Mouse (Mus musculus): Measurements from ENCODE around the gene Clptm1l.
A peak's percentile ranks its signal among the peaks of the same experiment; 100 is the strongest.

Clptm1l gene

DNA sequence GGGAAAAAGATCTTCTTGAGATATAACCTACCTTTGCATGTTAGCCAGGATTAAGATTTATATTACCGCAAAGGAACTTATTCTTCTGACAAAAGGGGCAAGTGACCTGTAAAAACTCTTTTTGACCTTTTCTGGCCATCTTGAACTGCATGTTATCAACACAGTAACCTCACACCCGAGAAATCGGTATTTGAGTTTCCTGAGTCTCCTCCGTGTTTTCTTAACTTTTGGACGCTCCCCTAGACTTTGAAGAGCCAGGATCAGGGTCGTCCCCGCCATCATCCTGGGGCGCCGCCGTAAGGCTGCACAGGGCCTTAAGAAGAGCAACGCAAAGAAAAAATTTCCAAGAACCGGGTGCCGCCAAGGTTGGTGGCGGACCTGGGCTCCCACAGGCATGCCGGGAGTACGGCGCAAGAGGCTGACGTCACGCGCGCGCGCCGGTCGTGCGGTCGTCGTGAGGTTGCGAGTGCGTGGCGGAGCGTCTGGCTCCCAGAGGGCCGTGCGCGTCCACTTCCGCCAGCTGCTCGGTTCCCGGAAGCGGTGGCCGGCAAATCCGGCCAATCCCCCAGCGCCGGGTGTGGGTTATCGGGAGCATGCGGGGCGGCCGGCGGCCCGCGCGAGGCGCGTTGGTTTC, at the start of gene Clptm1l:
Gene Clptm1l (plus strand): TSS at position 485 of the 634 bp plus-strand sequence.
- DNase-seq, result peak; percentile 97

DNA sequence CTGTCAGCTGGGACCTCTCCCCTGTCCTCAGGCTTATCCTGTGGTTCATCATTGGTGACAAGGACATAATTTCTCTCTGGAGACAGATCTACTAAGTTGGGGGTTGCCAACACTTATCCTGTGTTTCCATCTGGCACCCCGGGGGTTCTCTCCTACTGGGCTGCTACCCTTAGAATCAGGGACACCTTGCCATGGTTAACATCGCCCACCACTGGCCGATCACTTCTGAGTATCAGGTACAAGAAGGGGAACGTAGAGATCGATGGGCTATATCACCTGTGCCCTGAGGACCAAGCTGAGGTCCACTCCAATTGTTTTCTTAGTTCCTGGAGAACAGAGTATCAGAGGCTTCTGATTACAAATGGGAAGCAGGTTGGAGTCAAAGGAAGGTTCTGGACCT, 39.6 kb upstream of the Clptm1l start:
- DNase-seq, result no peak

DNA sequence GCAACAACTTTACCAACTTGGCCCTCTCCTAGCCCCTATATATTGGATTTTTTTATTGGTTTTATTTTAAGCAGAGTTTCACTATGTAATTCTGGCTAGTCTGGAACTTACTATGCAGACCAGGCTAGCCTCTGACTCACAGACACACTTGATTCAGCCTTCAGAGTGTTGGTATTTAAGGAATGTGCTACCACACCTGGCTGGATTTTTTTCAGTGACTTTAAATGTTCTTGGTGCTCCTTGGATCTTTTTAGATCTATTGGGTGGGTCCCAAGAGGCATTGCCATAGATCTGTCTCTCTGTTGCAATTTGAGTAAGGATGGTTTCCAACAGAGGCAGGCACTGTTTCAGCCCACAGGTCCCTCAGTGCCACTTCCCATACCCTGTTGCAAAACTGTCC, 28.8 kb upstream of the Clptm1l start:
- no peak for DNase-seq

GRCm38 (mm10) chr13:73577277-73577676, 26.5 kb upstream of the Clptm1l start:
- no peak for DNase-seq

GRCm38 (mm10) chr13:73591488-73591887, 12.3 kb upstream of the Clptm1l start:
- DNase-seq, result no peak

DNA sequence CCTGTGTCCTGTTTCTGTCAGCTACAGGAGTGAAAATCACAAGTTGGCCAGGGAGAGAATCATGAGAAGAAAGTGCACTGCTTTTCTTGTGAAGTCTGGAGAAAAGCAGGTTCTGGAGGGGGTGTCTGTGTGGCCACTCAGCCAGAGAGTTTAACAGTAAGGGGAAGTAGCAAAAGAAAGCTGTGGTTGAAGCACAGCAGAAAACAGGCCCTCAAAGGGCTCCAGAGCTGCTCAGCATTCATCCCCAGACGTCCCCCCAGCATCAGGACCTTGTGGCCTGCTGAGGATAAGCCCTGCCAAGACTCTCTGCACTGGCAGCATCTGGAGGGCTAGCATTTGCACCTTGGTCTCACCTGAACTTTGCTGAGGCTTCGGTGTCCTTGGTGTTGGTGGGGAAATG, 11.3 kb upstream of the Clptm1l start:
- DNase-seq, result no peak

GRCm38 (mm10) chr13:73596276-73596675, 7.5 kb upstream of the Clptm1l start:
- DNase-seq, result no peak

DNA sequence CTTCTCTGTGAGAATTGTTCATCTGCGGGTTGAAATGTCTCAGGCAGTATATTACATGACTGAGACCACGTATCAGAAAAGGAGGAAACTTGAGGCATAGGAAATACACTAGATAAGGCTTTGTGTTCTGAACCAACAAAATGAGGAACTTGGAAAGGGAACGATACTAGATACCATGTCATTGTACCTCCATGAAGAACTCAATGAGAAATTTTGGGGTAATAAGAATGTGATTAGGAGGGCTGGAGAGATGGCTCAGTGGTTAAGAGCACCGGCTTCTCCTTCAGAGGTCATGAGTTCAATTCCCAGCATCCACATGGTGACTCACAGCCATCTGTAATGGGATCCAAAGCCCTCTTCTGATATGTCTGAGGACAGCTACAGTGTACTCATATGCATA, 3.6 kb upstream of the Clptm1l start:
- DNase-seq, result no peak

GRCm38 (mm10) chr13:73603046-73603445, 760 bp upstream of the Clptm1l start:
- no peak for DNase-seq

GRCm38 (mm10) chr13:73604156-73604957, 551 bp downstream of the Clptm1l start:
- DNase-seq, result no peak

GRCm38 (mm10) chr13:73618406-73618805, 14.6 kb downstream of the Clptm1l start:
- no peak for DNase-seq

DNA sequence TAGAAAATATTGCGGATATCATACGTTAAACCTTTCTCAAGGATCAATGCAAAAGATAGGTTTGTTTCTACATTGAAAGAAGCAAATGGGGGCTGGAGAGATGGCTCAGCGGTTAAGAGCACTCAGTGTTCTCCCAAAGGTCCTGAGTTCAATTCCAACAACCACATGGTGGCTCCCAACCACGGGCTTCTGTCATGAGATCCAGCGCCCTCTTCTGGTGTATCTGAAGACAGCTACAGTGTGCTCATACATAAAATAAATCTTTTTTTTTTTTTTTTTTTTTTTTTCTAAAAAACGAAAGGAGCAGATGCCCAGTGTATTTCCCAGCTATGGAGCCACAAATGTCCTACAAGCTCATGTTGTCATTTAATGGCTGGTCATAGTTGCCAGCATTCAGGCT, 16.8 kb downstream of the Clptm1l start:
- no peak for DNase-seq

DNA sequence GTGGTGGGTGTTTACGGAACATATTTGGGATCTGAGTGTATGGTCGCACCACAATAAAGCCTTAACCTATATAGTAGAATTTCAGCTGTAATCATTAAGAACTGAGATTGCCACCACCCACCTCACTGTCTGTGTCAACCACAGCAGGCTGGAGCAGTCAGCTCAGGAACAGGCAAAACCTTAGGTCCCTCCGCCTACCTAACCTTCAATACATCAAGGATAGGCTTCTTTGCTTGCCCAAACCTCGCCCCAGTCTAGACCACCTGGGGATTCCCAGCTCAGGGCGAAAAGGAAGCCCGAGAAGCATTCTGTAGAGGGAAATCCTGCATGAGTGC, 22.6 kb downstream of the Clptm1l start:
- no peak for DNase-seq

DNA sequence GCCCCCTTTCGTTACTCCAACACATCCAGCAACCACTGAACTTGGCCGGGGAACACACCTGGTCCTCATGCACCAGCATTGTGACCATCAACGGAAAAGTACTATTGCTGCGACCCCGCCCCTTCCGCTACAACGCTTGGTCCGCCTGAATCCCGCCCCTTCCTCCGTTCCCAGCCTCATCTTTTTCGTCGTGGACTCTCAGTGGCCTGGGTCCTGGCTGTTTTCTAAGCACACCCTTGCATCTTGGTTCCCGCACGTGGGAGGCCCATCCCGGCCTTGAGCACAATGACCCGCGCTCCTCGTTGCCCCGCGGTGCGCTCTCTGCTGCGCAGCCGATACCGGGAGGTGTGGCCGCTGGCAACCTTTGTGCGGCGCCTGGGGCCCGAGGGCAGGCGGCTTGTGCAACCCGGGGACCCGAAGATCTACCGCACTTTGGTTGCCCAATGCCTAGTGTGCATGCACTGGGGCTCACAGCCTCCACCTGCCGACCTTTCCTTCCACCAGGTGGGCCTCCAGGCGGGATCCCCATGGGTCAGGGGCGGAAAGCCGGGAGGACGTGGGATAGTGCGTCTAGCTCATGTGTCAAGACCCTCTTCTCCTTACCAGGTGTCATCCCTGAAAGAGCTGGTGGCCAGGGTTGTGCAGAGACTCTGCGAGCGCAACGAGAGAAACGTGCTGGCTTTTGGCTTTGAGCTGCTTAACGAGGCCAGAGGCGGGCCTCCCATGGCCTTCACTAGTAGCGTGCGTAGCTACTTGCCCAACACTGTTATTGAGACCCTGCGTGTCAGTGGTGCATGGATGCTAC, 23.1 kb downstream of the Clptm1l start, which contains the start of gene Tert:
Gene Tert (plus strand): TSS at position 167 of the 805 bp plus-strand sequence.
- peak; percentile 51 for DNase-seq

- DNase-seq, result no peak
These were observed 24.8 kb downstream of the Clptm1l start for GRCm38 (mm10) chr13:73628586-73629113.

- DNase-seq, result no peak
These were observed 28.0 kb downstream of the Clptm1l start for GRCm38 (mm10) chr13:73631837-73632236.

GRCm38 (mm10) chr13:73637826-73638225, 34.0 kb downstream of the Clptm1l start:
- no peak for DNase-seq

DNA sequence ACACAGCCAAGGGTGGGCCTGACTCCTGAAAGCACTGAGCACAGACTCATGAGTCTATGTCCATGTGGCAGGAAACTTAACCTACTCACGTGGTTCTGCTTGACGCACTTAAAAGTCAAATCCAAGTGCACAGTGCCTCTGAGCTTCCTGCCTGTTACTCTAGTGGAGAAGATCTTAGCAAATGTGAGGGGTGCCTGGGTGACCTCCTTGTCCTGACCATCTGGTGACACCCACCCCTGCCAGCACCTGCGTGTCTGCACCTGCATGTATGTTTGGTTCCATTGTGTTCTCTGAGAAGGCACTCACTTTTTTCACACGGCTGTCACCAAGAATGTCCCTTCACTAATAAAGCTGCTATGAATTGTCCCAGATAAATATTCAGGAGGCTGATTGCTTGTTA, 37.5 kb downstream of the Clptm1l start:
- no peak for DNase-seq

DNA sequence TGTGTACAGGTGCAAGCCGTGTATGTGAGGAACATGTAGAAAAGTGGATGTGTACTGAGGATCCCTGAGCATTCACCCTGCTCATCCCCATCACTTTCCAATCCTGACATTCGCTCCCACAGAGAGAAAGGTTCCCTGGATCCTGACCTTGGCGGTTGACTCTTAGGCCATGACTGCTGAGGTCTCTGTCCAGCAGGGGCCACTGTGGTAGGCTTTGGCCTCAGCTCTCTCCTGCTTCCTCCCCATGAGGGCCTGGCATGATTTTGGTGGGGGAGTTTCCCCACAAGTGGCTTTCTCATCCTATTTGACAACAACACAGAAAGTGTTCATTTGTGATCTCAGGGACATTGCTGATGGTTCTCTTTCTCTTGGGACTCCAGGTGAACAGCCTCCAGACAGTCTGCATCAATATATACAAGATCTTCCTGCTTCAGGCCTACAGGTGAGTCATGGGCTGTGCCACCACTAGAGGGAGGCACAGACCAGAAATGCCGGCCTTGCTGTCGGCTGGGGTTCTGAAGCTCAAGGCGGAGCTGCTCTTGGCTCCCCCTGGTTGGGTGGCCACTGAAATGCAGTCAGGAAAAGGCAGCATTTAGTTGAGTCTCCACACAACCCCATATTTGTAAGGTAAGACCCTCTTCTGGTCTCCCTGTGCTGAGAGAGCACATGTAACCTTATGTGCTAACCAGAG, 42.7 kb downstream of the Clptm1l start:
- peak; percentile 76 for DNase-seq

- DNase-seq, result peak; percentile 57
These were observed 49.5 kb downstream of the Clptm1l start for GRCm38 (mm10) chr13:73653266-73653665.

GRCm38 (mm10) chr13:73654976-73655375, 51.2 kb downstream of the Clptm1l start:
- DNase-seq, result no peak

- no peak for DNase-seq
These were observed 55.1 kb downstream of the Clptm1l start for GRCm38 (mm10) chr13:73658953-73659352.
